Mouse (Mus musculus) central nervous system, embryonic 14 days (tissue): ENCODE data around the gene Xlr5a. TPM values are rescaled to one million over a fixed set of nuclear protein-coding genes. Genes with fewer than 3 reads are reported as not detected.

Source experiments
- polyA plus RNA-seq: library from polyadenylated mRNA; depleted of rRNA; stranded (reverse); fragments of >200 nt; gene quantifications from 2 replicates; pipeline ENCODE4 v1.2.3, GENCODE M21; 2012; rRNA removed

The Xlr5a gene
- 0.05 TPM in 1 of 2 replicates, not detected in the other for polyA plus RNA-seq

DNA sequence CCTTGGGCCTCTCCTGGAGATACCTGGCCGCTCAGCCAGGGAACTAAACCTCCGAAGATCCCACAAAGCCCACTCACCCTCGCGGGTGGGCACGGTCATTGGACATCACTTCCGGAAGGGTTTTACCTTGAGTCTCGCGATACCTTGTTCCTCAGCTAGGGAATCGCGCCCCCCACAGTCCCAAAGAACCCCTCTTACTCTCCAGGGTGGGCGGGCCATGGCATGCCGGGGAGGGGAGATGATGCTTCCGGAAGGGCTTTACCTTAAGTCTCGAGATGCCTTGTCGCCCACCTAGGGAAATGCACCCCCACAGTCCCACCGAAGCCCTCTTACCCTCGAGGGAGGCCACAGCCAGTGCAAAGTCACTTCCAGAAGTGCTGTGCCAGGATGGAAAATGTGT lies at the start of gene Xlr5a, which contains the start of gene Xlr5c:
Gene Xlr5a (minus strand): TSS at position 101 of the 400 bp plus-strand sequence.
Gene Xlr5c (minus strand): TSS at position 101 of the 400 bp plus-strand sequence.

GRCm38 (mm10) chrX:73342483-73342895 lies 49.7 kb upstream of the Xlr5a start, which contains the start of gene Zfp275:
Gene Zfp275 (plus strand): TSS chrX:73342621.

GRCm38 (mm10) chrX:73336740-73337139 lies 44.0 kb upstream of the Xlr5a start, which contains the start of gene Gm45015:
Gene Gm45015 (minus strand): TSS chrX:73336840.

GRCm38 (mm10) chrX:73265270-73265669 lies 27.5 kb downstream of the Xlr5a start, which contains the start of gene Xlr3c:
Gene Xlr3c (minus strand): TSS chrX:73265390.

GRCm38 (mm10) chrX:73242821-73243325 lies 49.9 kb downstream of the Xlr5a start, which contains the start of gene Xlr4c:
Gene Xlr4c (minus strand): TSS chrX:73243130.

DNA sequence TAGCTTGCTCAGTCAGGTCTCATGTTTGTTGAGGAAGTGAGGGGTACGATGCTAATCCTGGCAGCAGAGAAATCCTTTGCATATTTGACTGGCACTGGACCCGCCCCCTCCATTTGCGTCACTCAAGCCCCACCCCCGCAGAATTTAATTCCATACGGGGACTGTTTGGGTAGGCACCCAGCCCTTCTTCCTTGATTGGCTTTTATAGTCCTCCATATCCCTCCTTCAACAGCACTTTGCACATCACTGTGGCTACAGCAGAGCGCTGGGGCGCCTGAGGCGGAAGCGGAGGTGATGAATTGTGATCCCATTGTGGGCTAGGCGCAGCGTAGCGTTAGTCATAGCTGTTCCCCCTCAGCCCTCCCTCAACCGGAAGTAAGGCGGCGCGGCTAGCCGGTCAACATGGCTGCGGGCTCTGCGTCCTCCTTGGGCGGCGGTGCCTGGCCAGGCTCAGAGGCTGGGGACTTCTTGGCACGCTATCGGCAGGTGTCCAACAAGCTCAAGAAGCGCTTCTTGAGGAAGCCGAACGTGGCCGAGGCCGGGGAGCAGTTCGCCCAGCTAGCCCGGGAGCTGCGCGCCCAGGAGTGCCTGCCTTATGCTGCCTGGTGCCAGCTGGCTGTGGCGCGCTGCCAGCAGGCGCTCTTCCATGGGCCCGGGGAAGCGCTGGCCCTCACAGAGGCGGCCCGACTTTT lies 64.7 kb downstream of the Xlr5a start, which contains the start of gene F8a:
Gene F8a (plus strand): TSS at position 378 of the 692 bp plus-strand sequence.

DNA sequence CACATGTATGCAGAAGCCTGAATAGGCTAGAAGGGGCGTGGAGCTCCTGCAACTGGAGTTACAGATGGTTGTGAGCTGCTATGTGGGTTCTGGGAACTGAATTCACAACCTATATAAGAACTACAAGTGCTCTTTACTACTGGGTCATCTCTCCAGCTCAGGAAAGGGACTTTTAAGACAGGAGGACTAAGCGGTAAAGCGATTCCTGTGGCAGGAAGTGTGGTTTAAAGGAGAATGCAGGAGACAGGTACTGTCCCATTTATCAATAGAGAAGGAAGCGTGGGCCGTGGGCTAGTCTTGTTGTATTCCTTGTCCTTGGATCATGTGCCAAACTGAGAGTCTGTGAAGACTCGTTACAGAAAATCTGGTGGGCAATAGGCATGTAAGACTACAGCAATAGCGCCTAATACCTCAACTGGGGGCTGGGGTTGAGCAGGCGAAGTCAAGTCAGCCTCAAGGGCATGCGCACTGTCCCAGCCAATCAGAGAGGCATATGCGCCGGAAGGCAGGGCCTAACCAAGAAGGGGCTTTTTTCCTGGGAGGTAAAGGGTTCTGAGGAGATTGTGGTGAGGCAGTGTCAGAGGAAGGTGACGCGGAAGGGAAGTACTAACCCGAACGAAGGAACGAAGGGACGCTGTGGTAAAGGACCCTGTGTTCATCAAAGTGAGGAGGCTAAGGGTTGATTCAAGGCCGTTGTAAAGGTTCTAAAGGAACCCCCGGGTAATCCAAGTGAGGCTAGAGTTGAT lies 78.8 kb downstream of the Xlr5a start, which contains the start of gene Xlr4b:
Gene Xlr4b (plus strand): TSS at position 515 of the 746 bp plus-strand sequence.

GRCm38 (mm10) chrX:73191934-73192333 lies 100.8 kb downstream of the Xlr5a start, which contains the start of gene Xlr3b:
Gene Xlr3b (plus strand): TSS chrX:73192207.

DNA sequence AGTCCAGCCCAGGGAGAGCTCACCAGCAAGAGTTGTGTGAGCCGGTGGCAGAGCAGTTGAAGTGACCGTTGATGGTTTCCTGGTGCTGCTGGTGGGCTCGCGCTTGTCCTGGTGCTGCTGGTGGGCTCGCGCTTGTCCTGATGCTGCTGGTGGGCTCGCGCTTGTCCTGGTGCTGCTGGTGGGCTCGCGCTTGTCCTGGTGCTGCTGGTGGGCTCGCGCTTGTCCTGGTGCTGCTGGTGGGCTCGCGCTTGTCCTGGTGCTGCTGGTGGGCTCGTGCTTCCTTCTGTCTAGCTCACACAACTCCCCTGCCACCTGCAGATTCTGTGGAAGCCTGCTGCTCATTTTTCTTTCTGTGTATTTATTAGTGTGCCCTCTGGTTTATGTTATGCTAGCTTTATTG lies 115.9 kb downstream of the Xlr5a start, which contains the start of gene Spin2d:
Gene Spin2d (minus strand): TSS at position 101 of the 400 bp plus-strand sequence.

GRCm38 (mm10) chrX:73149350-73149749 lies 143.4 kb downstream of the Xlr5a start, which contains the start of gene DXBay18:
Gene DXBay18 (minus strand): TSS chrX:73149450.

DNA sequence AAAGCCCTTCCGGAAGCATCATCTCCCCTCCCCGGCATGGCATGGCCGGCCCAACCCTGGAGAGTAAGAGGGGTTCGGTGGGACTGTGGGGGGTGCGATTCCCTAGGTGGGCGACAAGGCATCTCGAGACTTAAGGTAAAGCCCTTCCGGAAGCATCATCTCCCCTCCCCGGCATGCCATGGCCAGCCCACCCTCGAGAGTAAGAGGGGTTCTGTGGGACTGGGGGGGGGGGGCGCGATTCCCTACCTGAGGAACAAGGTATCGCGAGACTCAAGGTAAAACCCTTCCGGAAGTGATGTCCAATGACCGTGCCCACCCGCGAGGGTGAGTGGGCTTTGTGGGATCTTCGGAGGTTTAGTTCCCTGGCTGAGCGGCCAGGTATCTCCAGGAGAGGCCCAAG lies 144.3 kb downstream of the Xlr5a start, which contains the start of gene Xlr5b:
Gene Xlr5b (plus strand): TSS at position 301 of the 400 bp plus-strand sequence.

DNA sequence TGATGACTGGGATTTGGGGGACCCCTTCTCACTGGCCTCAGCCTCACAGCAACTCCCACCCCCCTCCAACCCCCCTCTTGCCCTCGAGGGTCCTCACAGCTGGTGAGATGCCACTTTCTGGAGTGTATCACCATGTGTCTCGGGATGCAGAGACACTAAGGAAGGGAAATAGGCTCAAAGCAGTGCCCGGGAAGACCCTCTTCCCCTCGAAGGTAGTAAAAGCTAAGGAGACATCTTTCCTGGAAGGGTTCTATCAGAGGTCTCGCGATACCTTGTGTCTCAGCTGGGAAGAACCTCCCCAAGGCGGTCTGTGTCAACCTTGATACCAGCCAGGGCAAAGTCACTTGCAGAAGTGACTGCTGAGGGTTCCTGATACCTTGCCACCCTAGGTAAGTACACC lies 176.0 kb downstream of the Xlr5a start, which contains the start of gene Gm14685:
Gene Gm14685 (plus strand): TSS at position 301 of the 400 bp plus-strand sequence.

DNA sequence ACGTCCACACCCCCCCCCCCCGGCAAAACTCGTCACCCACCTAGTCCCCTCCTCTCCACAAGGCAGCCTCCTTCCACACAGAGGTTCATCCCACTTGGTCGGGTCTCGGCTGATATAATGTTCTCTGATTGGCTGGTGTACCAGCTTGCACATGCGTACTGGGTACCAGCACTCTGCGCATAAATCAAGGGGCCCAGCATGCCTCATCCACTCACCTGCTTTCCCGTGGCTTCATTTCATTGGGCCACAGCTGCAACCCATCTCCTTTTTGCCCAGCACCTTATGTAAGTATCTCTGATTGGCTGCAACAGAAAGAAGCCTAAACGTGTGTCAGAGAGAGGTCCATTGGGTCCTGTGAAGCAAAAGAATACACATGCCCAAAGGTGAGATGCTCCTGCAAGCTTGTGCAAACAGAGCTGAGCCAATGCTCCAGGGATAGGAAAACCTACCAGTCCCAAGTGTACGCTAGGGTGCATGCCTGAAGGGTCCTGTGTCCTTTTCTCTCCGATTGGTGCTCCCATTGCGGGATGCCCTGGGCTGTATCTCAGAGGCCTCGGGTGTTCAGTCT lies 195.8 kb downstream of the Xlr5a start, which contains the start of gene Xlr3a:
Gene Xlr3a (minus strand): TSS at position 155 of the 568 bp plus-strand sequence.

GRCm38 (mm10) chrX:73082267-73083055 lies 210.3 kb downstream of the Xlr5a start, which contains the start of gene Xlr4a:
Gene Xlr4a (minus strand): TSS chrX:73082478.

DNA sequence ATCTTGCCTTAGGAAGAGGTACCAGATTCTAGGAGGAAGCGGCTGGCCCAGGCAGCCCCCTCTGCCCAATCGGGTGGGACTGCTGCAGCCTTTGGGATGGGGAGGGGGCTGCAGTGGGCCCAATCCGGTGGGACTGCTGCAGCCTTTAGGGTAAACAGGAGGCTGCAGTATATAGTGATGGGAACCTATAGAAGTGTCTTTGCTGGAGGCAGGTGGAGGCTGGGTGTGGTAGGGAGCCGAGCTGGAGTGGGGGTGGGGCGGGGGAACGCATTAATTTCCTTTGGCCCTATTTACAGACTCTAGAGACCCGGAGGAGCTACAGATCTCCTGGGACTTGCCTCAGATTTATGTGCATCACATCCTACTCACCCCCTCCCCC lies 228.4 kb downstream of the Xlr5a start, which contains the start of gene Pnma3:
Gene Pnma3 (plus strand): TSS at position 373 of the 379 bp plus-strand sequence.

Other genes starting within 250 kb of the Xlr5a start
- gene Pnma3, start 228.2 kb downstream of the Xlr5a start, polyA plus RNA-seq = 12.2 and 12.7 TPM in 2 replicates
- 0.81 and 0.97 TPM in 2 replicates for gene Xlr4a, start 210.5 kb downstream of the Xlr5a start, polyA plus RNA-seq
- 3.7 and 4.6 TPM in 2 replicates for gene Xlr3a, start 195.9 kb downstream of the Xlr5a start, polyA plus RNA-seq
- 0.65 and 0.87 TPM in 2 replicates for gene Gm14685, start 175.9 kb downstream of the Xlr5a start, polyA plus RNA-seq
- not detected in 2 replicates for gene Xlr5b, start 144.2 kb downstream of the Xlr5a start, polyA plus RNA-seq
- gene DXBay18, start 143.5 kb downstream of the Xlr5a start, polyA plus RNA-seq = 0.38 and 0.63 TPM in 2 replicates
- gene Spin2d, start 116.0 kb downstream of the Xlr5a start, polyA plus RNA-seq = not detected in 2 replicates
- 10.9 and 11.3 TPM in 2 replicates for gene Xlr3b, start 100.8 kb downstream of the Xlr5a start, polyA plus RNA-seq
- gene Xlr4b, start 78.6 kb downstream of the Xlr5a start, polyA plus RNA-seq = 0.57 and 0.91 TPM in 2 replicates
- 13.4 and 14.4 TPM in 2 replicates for gene F8a, start 64.7 kb downstream of the Xlr5a start, polyA plus RNA-seq
- 0.29 and 0.49 TPM in 2 replicates for gene Xlr4c, start 49.8 kb downstream of the Xlr5a start, polyA plus RNA-seq
- 0.14 and 0.16 TPM in 2 replicates for gene Xlr3c, start 27.6 kb downstream of the Xlr5a start, polyA plus RNA-seq
- gene Xlr5c, start within 50 bp of the Xlr5a start, polyA plus RNA-seq = not detected in 2 replicates
- not detected in 2 replicates for gene Gm45015, start 43.9 kb upstream of the Xlr5a start, polyA plus RNA-seq
- gene Zfp275, start 49.6 kb upstream of the Xlr5a start, polyA plus RNA-seq = 22.3 and 25.1 TPM in 2 replicates
- gene Gm18336, start 105.8 kb upstream of the Xlr5a start, polyA plus RNA-seq = 0.28 and 0.38 TPM in 2 replicates
- 0.98 and 1.00 TPM in 2 replicates for gene Zfp92, start 118.1 kb upstream of the Xlr5a start, polyA plus RNA-seq
- 0.11 and 0.12 TPM in 2 replicates for gene Trex2, start 142.4 kb upstream of the Xlr5a start, polyA plus RNA-seq
- gene Haus7, start 166.1 kb upstream of the Xlr5a start, polyA plus RNA-seq = 53.8 and 55.2 TPM in 2 replicates
- 61.3 and 123 TPM in 2 replicates for gene Bgn, start 190.6 kb upstream of the Xlr5a start, polyA plus RNA-seq
- 8.5 and 8.7 TPM in 2 replicates for gene Atp2b3, start 210.1 kb upstream of the Xlr5a start, polyA plus RNA-seq